Mouse (Mus musculus) forebrain, postnatal 0 days (tissue): ENCODE data around the gene Pidd1. TPM values are rescaled to one million over a fixed set of nuclear protein-coding genes. Genes with fewer than 3 reads are reported as not detected.

Source experiments
- ATAC-seq: fragments of 200-750 bp; cut with Nextera tagmentation; 2 replicates; pipeline ENCODE4 v1.8.0; 2017; ENCODE audit warnings: mild to moderate bottlenecking, moderate library complexity
- DNase-seq: peaks from one replicate; pipeline ENCODE4 v3.0.0-alpha.2; 2015
- H3K27ac ChIP-seq: fragments of 300-500 bp; sonication (generic); 2 replicates; pipeline ENCODE4 v1.5.1; 2014; ENCODE audit warnings: low read depth, mild to moderate bottlenecking, antibody characterized with exemption, low read length, moderate library complexity, mixed read lengths
- H3K27me3 ChIP-seq: fragments of 300-500 bp; sonication (generic); 2 replicates; pipeline ENCODE4 v1.6.1; 2014; ENCODE audit warnings: mild to moderate bottlenecking, low read length, mixed read lengths; ENCODE audit not compliant: insufficient read depth
- H3K36me3 ChIP-seq: fragments of 300-500 bp; sonication (generic); 2 replicates; pipeline ENCODE4 v1.6.1; 2014; ENCODE audit warnings: mild to moderate bottlenecking, moderate library complexity; ENCODE audit not compliant: insufficient read depth
- H3K4me1 ChIP-seq: fragments of 300-500 bp; sonication (generic); 2 replicates; pipeline ENCODE4 v1.6.1; 2014; ENCODE audit warnings: antibody characterized with exemption; ENCODE audit not compliant: insufficient read depth
- H3K4me2 ChIP-seq: fragments of 300-500 bp; sonication (generic); 2 replicates; pipeline ENCODE4 v1.6.1; 2014; ENCODE audit warnings: low read depth, mild to moderate bottlenecking, moderate library complexity
- H3K4me3 ChIP-seq: fragments of 300-500 bp; sonication (generic); 2 replicates; pipeline ENCODE4 v1.5.1; 2014; ENCODE audit warnings: low read depth, low read length, mixed read lengths
- H3K9ac ChIP-seq: fragments of 300-500 bp; sonication (generic); 2 replicates; pipeline ENCODE4 v1.6.1; 2014; ENCODE audit warnings: mild to moderate bottlenecking
- H3K9me3 ChIP-seq: fragments of 300-500 bp; sonication (generic); 2 replicates; pipeline ENCODE4 v1.6.1; 2016; ENCODE audit warnings: low read length
- CTCF ChIP-seq: sonication (generic); IDR thresholded peaks from 2 replicates; pipeline ENCODE4 v1.5.1; 2016; ENCODE audit warnings: antibody characterized with exemption, control low read depth, low read depth
- WGBS: fragments of 180-500 bp; shearing (Covaris S2); extraction: QIAGEN DNeasy Blood & Tissue Kit; methylation state at CpG from one replicate; pipeline ENCODE4 v1.1.7; 2014; 5-methylcytosine and 5-hydroxymethylcytosine counted together
- polyA plus RNA-seq: library from polyadenylated mRNA; unstranded; fragments of >200 nt; fragmentation: Nextera tagmentation; extraction: Ambion mirVana; gene quantifications from 2 replicates; pipeline ENCODE4 v1.2.1, GENCODE M21; 2015
- total RNA-seq: library from RNA; depleted of rRNA; stranded (reverse); fragments of >200 nt; gene quantifications from 2 replicates; pipeline ENCODE4 v1.2.3, GENCODE M21; 2014

The Pidd1 gene
- total and polyA plus RNA-seq, 2 experiments from 2014 or later: 2.0 to 2.3 TPM

DNA sequence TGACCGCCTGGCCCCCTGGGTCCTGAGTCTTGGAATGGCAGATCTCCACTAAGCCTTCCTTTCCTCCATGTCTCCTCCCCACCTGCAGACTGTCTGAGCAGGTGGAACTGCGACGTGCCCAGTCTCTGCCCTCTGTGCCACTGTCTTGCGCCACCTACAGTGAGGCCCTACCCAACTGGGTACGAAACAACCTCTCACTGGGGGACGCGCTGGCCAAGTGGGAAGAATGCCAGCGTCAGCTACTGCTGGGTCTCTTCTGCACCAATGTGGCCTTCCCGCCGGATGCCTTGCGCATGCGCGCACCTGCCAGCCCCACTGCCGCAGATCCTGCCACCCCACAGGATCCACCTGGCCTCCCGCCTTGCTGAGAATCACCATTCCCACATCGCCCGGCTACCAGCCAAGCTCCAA is 15.5 kb upstream of the Pidd1 start:
- DNase-seq (no peak), ATAC-seq (no peak)
- H3K9me3 ChIP-seq: no peaks in the 10 kb centered on the region
- H3K4me2 ChIP-seq: no peak overlapping the region
- H3K27ac ChIP-seq: no peak overlapping the region
- H3K36me3 ChIP-seq: peaks cover 16% of the 10 kb centered on the region
- 90% methylated on average over 17 of the region's 17 CpGs for WGBS
- H3K4me1 ChIP-seq: peaks cover 9% of the 10 kb centered on the region
- no peak for TF ChIP-seq CTCF
- no peak overlapping the region for H3K4me3 ChIP-seq
- no peak overlapping the region for H3K9ac ChIP-seq
- H3K27me3 ChIP-seq: peaks cover 30% of the 10 kb centered on the region

DNA sequence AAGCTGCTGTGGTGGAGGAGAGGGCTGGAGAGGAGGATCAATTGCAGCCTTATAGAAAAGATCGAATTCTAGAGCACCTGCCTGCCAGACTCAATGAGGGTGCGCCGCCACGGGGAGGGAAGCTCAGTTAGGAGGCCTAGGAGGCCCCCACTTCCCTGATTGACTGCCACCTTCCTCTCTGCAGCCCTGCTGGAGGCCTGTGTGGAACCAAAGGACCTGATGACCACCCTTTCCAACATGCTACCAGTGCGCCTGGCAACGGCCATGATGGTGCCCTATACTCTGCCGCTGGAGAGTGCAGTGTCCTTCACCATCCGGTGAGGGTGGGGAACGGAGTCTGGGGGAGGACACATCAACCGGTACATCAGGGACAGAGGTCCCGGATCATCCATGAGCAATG is 14.8 kb upstream of the Pidd1 start:
- H3K9me3 ChIP-seq: no peaks in the 10 kb centered on the region
- H3K27me3 ChIP-seq: peaks cover 23% of the 10 kb centered on the region
- TF ChIP-seq CTCF: no peak
- H3K4me2 ChIP-seq: no peak overlapping the region
- no peak overlapping the region for H3K9ac ChIP-seq
- DNase-seq (no peak), ATAC-seq (no peak)
- H3K36me3 ChIP-seq: peaks cover 16% of the 10 kb centered on the region
- peaks cover 9% of the 10 kb centered on the region for H3K4me1 ChIP-seq
- no peak overlapping the region for H3K27ac ChIP-seq
- 90% methylated on average over 11 of the region's 11 CpGs for WGBS
- H3K4me3 ChIP-seq: no peak overlapping the region

DNA sequence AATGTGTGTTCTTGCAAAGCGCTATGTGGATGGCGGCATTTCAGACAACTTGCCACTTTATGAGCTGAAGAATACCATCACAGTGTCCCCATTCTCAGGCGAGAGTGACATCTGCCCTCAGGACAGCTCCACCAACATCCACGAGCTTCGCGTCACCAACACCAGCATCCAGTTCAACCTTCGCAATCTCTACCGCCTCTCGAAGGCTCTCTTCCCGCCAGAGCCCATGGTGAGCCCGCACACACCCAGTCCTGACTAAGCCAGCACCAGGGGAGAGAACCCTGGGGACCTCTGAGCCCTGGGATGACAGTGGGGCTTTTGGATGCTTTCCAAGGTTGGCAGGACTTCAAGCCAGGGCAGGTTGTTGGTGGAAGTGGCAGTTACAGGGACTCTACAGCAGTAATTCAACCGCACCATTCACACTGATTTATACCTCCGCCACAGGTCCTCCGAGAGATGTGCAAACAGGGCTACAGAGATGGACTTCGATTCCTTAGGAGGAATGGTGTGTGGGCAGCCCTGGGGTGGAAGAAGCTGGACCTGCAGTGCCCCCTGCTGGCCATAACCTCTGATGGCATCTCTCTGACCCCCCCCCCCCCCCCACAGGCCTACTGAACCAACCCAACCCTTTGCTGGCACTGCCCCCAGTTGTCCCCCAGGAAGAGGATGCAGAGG is 14.3 kb upstream of the Pidd1 start:
- peak; percentile 48 for TF ChIP-seq CTCF
- Histone ChIP-seq H3K4me1 (peaks cover 9% of the 10 kb centered on the region), H3K9ac (no peak overlapping the region), H3K4me3 (no peak overlapping the region), H3K9me3 (no peaks in the 10 kb centered on the region), H3K27ac (no peak overlapping the region), H3K27me3 (peaks cover 23% of the 10 kb centered on the region), H3K36me3 (peaks cover 16% of the 10 kb centered on the region), H3K4me2 (no peak overlapping the region)
- ATAC-seq (no peak), DNase-seq (no peak)
- WGBS: 76% methylated on average over 15 of the region's 15 CpGs

DNA sequence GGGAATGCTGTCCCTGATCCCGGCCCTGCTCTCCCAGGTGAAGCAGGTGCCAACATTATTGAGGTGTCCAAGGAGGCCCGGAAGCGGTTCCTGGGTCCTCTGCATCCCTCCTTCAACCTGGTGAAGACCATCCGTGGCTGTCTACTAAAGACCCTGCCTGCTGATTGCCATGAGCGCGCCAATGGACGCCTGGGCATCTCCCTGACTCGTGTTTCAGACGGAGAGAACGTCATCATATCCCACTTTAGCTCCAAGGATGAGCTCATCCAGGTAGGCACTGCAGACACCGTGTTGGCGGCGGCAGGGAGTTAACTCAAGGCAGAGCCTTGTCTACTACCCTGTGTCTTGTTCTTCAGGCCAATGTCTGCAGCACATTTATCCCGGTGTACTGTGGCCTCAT is 13.4 kb upstream of the Pidd1 start:
- no peak overlapping the region for H3K4me2 ChIP-seq
- no peak overlapping the region for H3K9ac ChIP-seq
- peaks cover 18% of the 10 kb centered on the region for H3K36me3 ChIP-seq
- WGBS: 95% methylated on average over 14 of the region's 14 CpGs
- H3K27me3 ChIP-seq: peaks cover 17% of the 10 kb centered on the region
- ATAC-seq (no peak), DNase-seq (no peak)
- H3K4me3 ChIP-seq: no peak overlapping the region
- no peaks in the 10 kb centered on the region for H3K9me3 ChIP-seq
- H3K4me1 ChIP-seq: peaks cover 9% of the 10 kb centered on the region
- TF ChIP-seq CTCF: no peak
- no peak overlapping the region for H3K27ac ChIP-seq

DNA sequence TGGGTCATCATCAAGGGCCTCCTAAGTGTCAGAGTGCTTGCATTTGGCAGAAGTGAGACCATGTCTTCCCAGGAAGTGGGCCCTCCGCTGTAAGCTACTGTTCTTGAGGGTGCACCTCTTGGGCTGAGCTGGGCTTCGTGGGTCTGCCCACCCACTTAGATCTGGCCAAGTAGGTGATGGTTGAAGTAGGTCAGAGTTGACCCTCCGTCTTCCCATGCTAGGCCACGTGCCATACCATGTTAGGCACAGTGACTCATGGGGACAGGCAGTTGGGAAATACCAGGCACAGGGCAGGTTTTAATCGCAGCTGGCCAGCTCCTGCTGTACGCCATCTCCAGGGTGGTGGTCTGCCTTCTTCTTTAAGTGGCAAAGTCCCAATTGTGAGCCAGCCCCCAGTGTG is 12.9 kb upstream of the Pidd1 start:
- DNase-seq (no peak), ATAC-seq (no peak)
- no peak overlapping the region for H3K27ac ChIP-seq
- H3K4me2 ChIP-seq: peak overlapping the region; percentile 92; the same call in 1 of the 2 replicates
- peaks cover 13% of the 10 kb centered on the region for H3K27me3 ChIP-seq
- H3K36me3 ChIP-seq: peaks cover 23% of the 10 kb centered on the region
- H3K4me3 ChIP-seq: no peak overlapping the region
- 89% methylated on average over 6 of the region's 6 CpGs for WGBS
- peaks cover 9% of the 10 kb centered on the region for H3K4me1 ChIP-seq
- no peaks in the 10 kb centered on the region for H3K9me3 ChIP-seq
- no peak overlapping the region for H3K9ac ChIP-seq
- no peak for TF ChIP-seq CTCF

DNA sequence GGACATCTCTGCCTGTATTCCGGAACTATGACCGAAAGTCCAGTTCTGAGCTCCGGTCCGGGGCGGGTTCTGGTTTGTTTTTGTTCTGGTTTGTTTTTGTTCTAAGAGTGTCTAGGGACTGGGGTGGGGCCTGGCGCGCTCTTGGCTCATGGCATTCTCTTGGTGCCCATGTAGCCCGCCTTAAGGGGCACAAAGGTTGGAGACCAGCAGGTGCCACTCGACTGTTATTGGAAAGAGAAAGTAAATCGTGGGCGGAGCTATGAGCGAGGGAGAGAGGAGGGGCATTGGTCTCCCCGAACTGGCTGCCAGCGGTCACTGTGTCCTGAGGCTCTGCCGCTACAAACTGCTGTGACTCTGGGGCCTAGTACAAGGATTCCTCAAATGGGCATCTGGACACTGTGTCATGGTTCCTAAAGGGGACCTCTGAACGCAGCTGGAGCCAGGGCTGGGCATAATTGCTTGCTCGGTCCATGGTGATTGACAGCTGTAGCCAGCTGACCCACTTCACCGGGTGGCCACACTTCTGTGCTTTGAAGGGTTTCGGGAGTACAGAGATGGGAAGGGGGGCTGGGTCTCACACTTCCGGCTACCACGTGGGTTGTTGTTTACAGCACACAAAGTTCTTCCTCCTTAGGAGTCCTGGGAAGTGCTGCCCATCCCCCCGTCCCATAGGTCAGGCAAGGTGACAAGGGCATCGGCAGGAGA is 11.9 kb upstream of the Pidd1 start:
- Histone ChIP-seq H3K27me3 (peaks cover 3% of the 10 kb centered on the region; the same call in 1 of the 2 replicates), H3K36me3 (peaks cover 32% of the 10 kb centered on the region), H3K27ac (peak overlapping the region; percentile 66), H3K4me3 (peak overlapping the region; percentile 56), H3K4me1 (peaks cover 9% of the 10 kb centered on the region), H3K9ac (peak overlapping the region; percentile 65), H3K9me3 (no peaks in the 10 kb centered on the region), H3K4me2 (peak overlapping the region; percentile 92)
- ATAC-seq (peak; percentile 12), DNase-seq (no peak)
- WGBS: 2% methylated on average over 23 of the region's 23 CpGs
- no peak for TF ChIP-seq CTCF

DNA sequence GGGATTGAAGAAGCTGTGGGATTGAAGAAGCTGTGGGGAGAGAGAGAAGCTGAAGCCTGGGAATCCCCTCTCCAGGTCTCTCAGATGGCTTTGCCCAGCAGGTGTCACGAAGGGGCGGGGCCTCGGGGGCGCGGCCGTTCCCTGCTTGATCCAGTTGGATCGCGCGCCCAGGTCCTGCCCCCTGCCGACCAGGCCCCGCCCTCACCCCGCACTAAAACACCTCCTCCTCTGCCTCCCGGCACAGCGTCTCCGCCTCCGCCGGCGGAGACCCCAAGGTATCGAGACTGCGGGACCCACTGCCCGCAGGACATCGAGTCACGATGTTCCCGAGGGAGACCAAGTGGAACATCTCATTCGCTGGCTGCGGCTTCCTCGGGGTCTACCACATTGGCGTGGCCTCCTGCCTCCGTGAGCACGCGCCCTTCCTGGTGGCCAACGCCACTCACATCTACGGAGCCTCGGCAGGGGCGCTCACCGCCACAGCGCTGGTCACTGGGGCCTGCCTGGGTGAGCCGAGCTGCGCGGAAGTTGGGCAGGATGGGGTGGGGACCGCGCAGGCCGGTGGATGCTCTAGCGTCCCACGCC is 11.2 kb upstream of the Pidd1 start, which contains the start of gene Pnpla2:
Gene Pnpla2 (plus strand): TSS at position 232 of the 585 bp plus-strand sequence.
- peak; percentile 83 for ATAC-seq
- Histone ChIP-seq H3K27me3 (no peaks in the 10 kb centered on the region), H3K4me2 (peak within 1 kb of the TSS; percentile 92), H3K27ac (peak within 1 kb of the TSS; percentile 66), H3K36me3 (peaks cover 37% of the 10 kb centered on the region), H3K4me1 (peaks cover 9% of the 10 kb centered on the region), H3K9ac (peak within 1 kb of the TSS; percentile 65), H3K9me3 (no peaks in the 10 kb centered on the region), H3K4me3 (peak within 1 kb of the TSS; percentile 56)
- peak; percentile 86 for DNase-seq
- peak; percentile 35 for TF ChIP-seq CTCF
- WGBS: under 1% methylated on average over 45 of the region's 45 CpGs
